Mouse (Mus musculus): ENCODE measurements around the gene Ripor3.

The Ripor3 gene

GRCm38 (mm10) chr2:167986762-167987161, 23.7 kb downstream of the Ripor3 start:
- DNase-seq (ENCODE audit: low spot score), result no peak

GRCm38 (mm10) chr2:167984946-167985345, 25.5 kb downstream of the Ripor3 start:
- no peak for DNase-seq (ENCODE audit: low spot score)

- no peak for DNase-seq (ENCODE audit: low spot score)
Observed at GRCm38 (mm10) chr2:167984371-167984770, 26.0 kb downstream of the Ripor3 start.

- DNase-seq (ENCODE audit: low spot score), result no peak
Observed at GRCm38 (mm10) chr2:167982646-167983045, 27.8 kb downstream of the Ripor3 start.

- no peak for DNase-seq (ENCODE audit: low spot score)
Observed at GRCm38 (mm10) chr2:167980391-167980790, 30.0 kb downstream of the Ripor3 start.

- no peak for DNase-seq (ENCODE audit: low spot score)
Observed at GRCm38 (mm10) chr2:167978271-167978670, 32.1 kb downstream of the Ripor3 start.

- DNase-seq (ENCODE audit: low spot score), result no peak
Observed at GRCm38 (mm10) chr2:167975746-167976145, 34.7 kb downstream of the Ripor3 start.

- DNase-seq (ENCODE audit: low spot score), result no peak
Observed at GRCm38 (mm10) chr2:167972809-167973208, 37.6 kb downstream of the Ripor3 start.

- no peak for DNase-seq (ENCODE audit: low spot score)
Observed at GRCm38 (mm10) chr2:167972146-167972545, 38.3 kb downstream of the Ripor3 start.

- no peak for DNase-seq (ENCODE audit: low spot score)
Observed at GRCm38 (mm10) chr2:167969851-167970541, 40.4 kb downstream of the Ripor3 start.

GRCm38 (mm10) chr2:167968504-167968903, 41.9 kb downstream of the Ripor3 start:
- DNase-seq (ENCODE audit: low spot score), result no peak

- DNase-seq (ENCODE audit: low spot score), result no peak
Observed at GRCm38 (mm10) chr2:167965911-167966310, 44.5 kb downstream of the Ripor3 start.

GRCm38 (mm10) chr2:167964320-167964719, 46.1 kb downstream of the Ripor3 start:
- no peak for DNase-seq (ENCODE audit: low spot score)

- DNase-seq (ENCODE audit: low spot score), result no peak
Observed at GRCm38 (mm10) chr2:167963778-167964300, 46.6 kb downstream of the Ripor3 start.

GRCm38 (mm10) chr2:167963176-167963575, 47.2 kb downstream of the Ripor3 start:
- DNase-seq (ENCODE audit: low spot score), result peak; percentile 58

GRCm38 (mm10) chr2:167962347-167962746, 48.1 kb downstream of the Ripor3 start:
- no peak for DNase-seq (ENCODE audit: low spot score)

GRCm38 (mm10) chr2:167960584-167960983, 49.8 kb downstream of the Ripor3 start:
- DNase-seq (ENCODE audit: low spot score), result no peak

GRCm38 (mm10) chr2:167959996-167960395, 50.4 kb downstream of the Ripor3 start:
- DNase-seq (ENCODE audit: low spot score), result no peak

GRCm38 (mm10) chr2:167959384-167959911, 51.0 kb downstream of the Ripor3 start:
- no peak for DNase-seq (ENCODE audit: low spot score)

GRCm38 (mm10) chr2:167958843-167959242, 51.6 kb downstream of the Ripor3 start:
- peak; percentile 79 for DNase-seq (ENCODE audit: low spot score)

GRCm38 (mm10) chr2:167958082-167958788, 52.2 kb downstream of the Ripor3 start:
- no peak for DNase-seq (ENCODE audit: low spot score)

- no peak for DNase-seq (ENCODE audit: low spot score)
Observed at GRCm38 (mm10) chr2:167957539-167957938, 52.9 kb downstream of the Ripor3 start.

- no peak for DNase-seq (ENCODE audit: low spot score)
Observed at GRCm38 (mm10) chr2:167954928-167955327, 55.5 kb downstream of the Ripor3 start.
